Mouse (Mus musculus) lung, adult 2 months (tissue): ENCODE measurements around the gene Kpnb1.

Source experiments
- CTCF ChIP-seq: fragments of 200-500 bp; IDR thresholded peaks from 2 replicates; pipeline ENCODE4 v1.5.1; 2011; ENCODE audit warnings: mild to moderate bottlenecking, low read length, control low read depth; ENCODE audit not compliant: insufficient read depth
- POLR2A ChIP-seq: fragments of 200-500 bp; IDR thresholded peaks from 2 replicates; pipeline ENCODE4 v1.6.1; 2011; ENCODE audit warnings: low read depth, mild to moderate bottlenecking, control low read depth, low read length, borderline replicate concordance; ENCODE audit errors: extremely low read depth

DNA sequence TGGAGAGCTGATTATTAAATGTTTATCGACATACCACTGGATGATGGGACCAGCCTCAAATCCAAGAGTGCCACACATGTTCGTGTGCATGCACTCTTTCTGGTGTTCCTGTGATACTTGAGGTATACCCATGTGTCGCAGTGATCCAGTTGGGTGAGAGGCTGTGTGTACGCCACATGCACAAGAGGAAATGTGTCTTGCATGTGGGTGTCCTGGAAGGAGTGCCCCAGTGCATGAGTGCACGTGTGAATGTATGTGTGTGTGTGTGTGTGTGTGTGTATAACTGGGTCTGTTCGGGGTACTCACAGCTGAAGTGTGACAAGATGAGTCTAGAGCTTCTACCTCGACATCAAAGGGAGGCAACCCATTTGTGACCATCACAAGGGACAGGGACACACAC, 57.4 kb downstream of the Kpnb1 start:
- TF ChIP-seq POLR2A (no peak), CTCF (no peak)
